Mouse (Mus musculus) MEL (cell line): ENCODE data around the gene Erh.

ENCODE experiments used
- CTCF ChIP-seq, 3 experiments: IDR thresholded peaks in 2 of 3; conservative IDR thresholded peaks in 1 of 3; 2 replicates each; pipeline ENCODE4 v1.5.1; 2011 to 2012; ENCODE audit warnings: low read length in 3 of 3, low read depth in 2 of 3, mild to moderate bottlenecking in 2 of 3, improper control_type of control experiment in 1 of 3, inconsistent platforms in 1 of 3, mixed read lengths in 1 of 3, moderate library complexity in 1 of 3; ENCODE audit not compliant: control insufficient read depth in 1 of 3, insufficient read depth in 1 of 3, poor library complexity in 1 of 3, severe bottlenecking in 1 of 3
- E2F4 ChIP-seq: IDR thresholded peaks from 2 replicates; pipeline ENCODE4 v1.6.1; 2011; ENCODE audit warnings: low read depth, low read length, improper control_type of control experiment, borderline replicate concordance
- EP300 ChIP-seq, 2 experiments: IDR thresholded peaks; 2 replicates each; pipeline ENCODE4 v1.6.1; 2011; ENCODE audit warnings: improper control_type of control experiment in 2 of 2, low read length in 2 of 2, low read depth in 1 of 2, mild to moderate bottlenecking in 1 of 2
- GATA1 ChIP-seq: IDR thresholded peaks from 2 replicates; pipeline ENCODE4 v1.6.1; 2011; ENCODE audit warnings: low read depth, low read length, improper control_type of control experiment
- MAFK ChIP-seq: IDR thresholded peaks from 2 replicates; pipeline ENCODE4 v1.6.1; 2011; ENCODE audit warnings: low read depth, mild to moderate bottlenecking, low read length, improper control_type of control experiment, borderline replicate concordance
- MAZ ChIP-seq: IDR thresholded peaks from 2 replicates; pipeline ENCODE4 v1.6.1; 2012; ENCODE audit warnings: low read depth, mild to moderate bottlenecking, inconsistent platforms, low read length, improper control_type of control experiment
- POLR2A ChIP-seq, 2 experiments: IDR thresholded peaks; 2 replicates each; pipeline ENCODE4 v1.6.1; 2011 to 2012; ENCODE audit warnings: low read length in 2 of 2, mild to moderate bottlenecking in 2 of 2, control low read depth in 1 of 2, improper control_type of control experiment in 1 of 2, low read depth in 1 of 2, moderate library complexity in 1 of 2; ENCODE audit not compliant: control insufficient read depth in 1 of 2, insufficient read depth in 1 of 2, poor library complexity in 1 of 2
- RAD21 ChIP-seq: IDR thresholded peaks from 2 replicates; pipeline ENCODE4 v1.6.1; 2011; ENCODE audit warnings: mild to moderate bottlenecking, low read depth, low read length, improper control_type of control experiment

DNA sequence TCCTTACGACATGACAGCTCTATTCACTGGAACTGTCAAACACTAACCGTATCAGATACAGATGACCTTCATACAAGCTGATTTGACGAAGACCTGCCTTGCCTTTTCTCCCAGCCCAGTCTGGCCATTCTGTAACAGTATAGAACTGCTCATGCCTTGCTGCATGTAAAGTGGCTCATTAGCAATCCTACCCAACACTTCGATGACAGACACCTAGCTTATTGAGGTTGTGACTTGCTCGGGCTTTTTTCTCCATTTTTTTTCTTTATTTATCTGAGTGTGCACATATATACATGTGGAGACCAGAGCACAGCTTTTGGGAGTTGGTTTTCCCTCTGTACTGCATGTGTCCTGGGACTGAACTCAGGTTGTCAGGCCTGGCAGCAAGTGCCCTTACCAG lies 12.4 kb downstream of the Erh start:
- no peak for TF ChIP-seq MAZ
- no peak for TF ChIP-seq RAD21
- no peak for TF ChIP-seq GATA1
- no peak for TF ChIP-seq MAFK
- TF ChIP-seq CTCF (IDR thresholded peaks at IDR 0.05 in 2 of 3, conservative IDR thresholded peaks at IDR 0.05 in 1 of 3; ENCODE audit: control insufficient read depth in 1 of 3, insufficient read depth in 1 of 3, low read depth in 2 of 3, low read length in 3 of 3, poor library complexity in 1 of 3, severe bottlenecking in 1 of 3), result no peak
- TF ChIP-seq POLR2A (IDR thresholded peaks at IDR 0.05; ENCODE audit: control insufficient read depth in 1 of 2, insufficient read depth in 1 of 2, low read depth in 1 of 2, low read length in 2 of 2, poor library complexity in 1 of 2), result no peak
- no peak for TF ChIP-seq EP300 (IDR thresholded peaks at IDR 0.05; ENCODE audit: low read depth in 1 of 2, low read length in 2 of 2)
- no peak for TF ChIP-seq E2F4
